Mouse (Mus musculus): ENCODE data around the gene Gm8300. TPM values are rescaled to one million over a fixed set of nuclear protein-coding genes. Genes with fewer than 3 reads are reported as not detected.
"Not testable (repeated sequence)": the region's sequence is repeated elsewhere in the genome, so short reads cannot be mapped to it uniquely, and the experiment has no call there.

Gene Gm8300
- polyA plus RNA-seq (2012; ENCODE audit: insufficient read depth, insufficient read length, missing spikeins) = not detected in 2 replicates

DNA sequence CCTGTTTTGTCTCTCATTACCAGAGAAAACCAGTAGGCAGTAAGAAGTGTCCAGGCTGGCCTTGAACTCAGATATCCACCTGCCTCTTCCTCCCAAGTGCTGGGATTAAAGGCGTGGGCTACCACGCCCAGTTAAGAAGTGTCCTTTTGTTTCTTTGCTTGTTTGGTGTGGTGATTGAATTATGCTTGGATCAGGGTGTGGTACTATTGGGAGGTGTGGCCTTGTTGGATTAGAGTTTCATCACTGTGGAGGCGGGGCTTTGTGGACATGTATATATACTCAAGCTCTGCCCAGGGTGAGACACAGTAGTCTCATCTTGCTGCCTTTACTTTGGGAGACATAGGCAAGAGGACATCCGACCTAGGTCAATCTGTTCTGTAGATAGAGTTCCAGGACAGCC, at the start of gene Gm8300:
Gene Gm8300, plus strand, starts transcription at position 301 of the 400 bp plus-strand sequence.
- not testable (repeated sequence) for H3K27ac ChIP-seq (ENCODE audit: insufficient read depth, low read depth, low read length); H3K4me1 ChIP-seq (ENCODE audit: control insufficient read depth, insufficient read depth, low read length); H3K4me3 ChIP-seq (ENCODE audit: insufficient read depth, low read length)

DNA sequence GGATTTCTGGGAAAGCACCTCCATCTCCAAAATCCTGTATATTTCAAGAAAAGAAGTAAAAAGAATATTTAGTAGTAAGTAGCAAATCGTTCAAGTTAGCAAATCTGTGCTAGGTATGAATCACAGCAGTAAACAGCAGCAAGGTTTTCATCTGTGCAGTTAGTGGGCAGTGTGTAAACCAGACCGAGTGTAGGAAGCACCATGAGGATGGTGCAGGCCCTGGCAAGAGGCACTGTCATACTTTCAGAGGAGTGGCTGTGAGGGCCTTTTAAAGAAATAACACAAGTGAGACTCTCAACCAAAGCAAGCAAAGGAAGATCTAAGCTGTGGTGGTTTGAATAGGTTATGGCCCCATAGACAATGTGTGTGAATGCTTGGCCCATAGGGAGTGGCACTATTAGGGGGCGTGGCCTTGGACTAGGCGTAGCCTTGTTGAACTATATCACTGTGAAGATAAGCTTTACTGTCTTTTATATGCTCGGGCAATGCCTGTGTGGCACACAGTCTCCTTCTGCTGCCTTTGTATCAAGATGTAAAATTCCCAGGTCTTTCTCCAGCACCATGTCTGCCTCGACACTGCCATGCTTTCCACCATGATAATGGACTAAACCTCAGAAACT, 49.3 kb upstream of the Gm8300 start:
- Histone ChIP-seq H3K4me3 (ENCODE audit: insufficient read depth, low read length) (no peak overlapping the region), H3K4me1 (ENCODE audit: control insufficient read depth, insufficient read depth, low read length) (peaks cover 2% of the 10 kb centered on the region; the same call in 1 of the 2 replicates), H3K27ac (ENCODE audit: insufficient read depth, low read depth, low read length) (no peak overlapping the region)
- TF ChIP-seq POLR2A (IDR thresholded peaks at IDR 0.05; ENCODE audit: borderline replicate concordance, low read depth, low read length) = no peak
- no peak for TF ChIP-seq CTCF (IDR thresholded peaks at IDR 0.05; ENCODE audit: low read depth, low read length)

DNA sequence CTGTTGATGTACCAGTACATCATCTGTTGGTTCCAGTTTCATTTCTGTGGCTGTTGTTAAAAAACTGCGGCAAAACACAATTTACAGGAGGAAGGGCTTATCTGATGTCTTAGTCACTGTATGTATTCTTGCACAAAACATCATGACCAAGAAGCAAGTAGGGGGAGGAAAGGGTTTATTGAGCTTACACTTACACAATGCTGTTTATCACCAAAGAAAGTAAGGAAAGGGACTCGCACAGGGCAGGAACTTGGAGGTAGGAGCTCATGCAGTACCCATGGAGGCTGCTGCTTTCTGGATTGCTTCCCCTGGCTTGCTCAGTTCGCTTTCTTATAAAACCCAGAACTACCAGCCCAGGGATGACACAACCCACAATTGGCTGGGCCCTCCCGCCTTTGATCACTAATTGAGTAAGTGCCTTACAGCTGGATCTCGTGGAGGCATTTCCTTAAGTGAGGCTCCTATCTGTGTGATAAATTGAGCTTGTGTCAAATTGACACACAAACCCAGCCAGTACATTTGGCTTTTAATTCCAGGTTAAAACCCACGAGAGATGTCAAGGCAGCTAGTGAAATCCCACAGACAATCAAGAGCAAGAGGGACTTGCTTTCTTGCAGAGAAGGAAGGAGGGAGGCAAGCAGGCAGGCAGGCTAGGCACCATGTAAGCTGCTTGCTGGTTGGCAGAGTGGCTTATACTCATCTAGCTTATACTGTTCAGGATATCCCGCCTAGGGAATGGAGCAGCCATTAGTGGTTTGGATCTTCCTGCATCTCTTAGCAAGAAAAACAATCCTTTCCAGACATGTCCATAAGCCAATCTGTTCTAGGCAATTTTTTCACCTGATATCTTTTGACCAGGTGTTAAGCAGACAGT, 43.6 kb upstream of the Gm8300 start:
- Histone ChIP-seq H3K4me1 (ENCODE audit: control insufficient read depth, insufficient read depth, low read length) (peaks cover 14% of the 10 kb centered on the region), H3K4me3 (ENCODE audit: insufficient read depth, low read length) (peak overlapping the region; percentile 97), H3K27ac (ENCODE audit: insufficient read depth, low read depth, low read length) (peak overlapping the region; percentile 22)
- no peak for TF ChIP-seq CTCF (IDR thresholded peaks at IDR 0.05; ENCODE audit: low read depth, low read length)
- TF ChIP-seq POLR2A (IDR thresholded peaks at IDR 0.05; ENCODE audit: borderline replicate concordance, low read depth, low read length) = no peak

DNA sequence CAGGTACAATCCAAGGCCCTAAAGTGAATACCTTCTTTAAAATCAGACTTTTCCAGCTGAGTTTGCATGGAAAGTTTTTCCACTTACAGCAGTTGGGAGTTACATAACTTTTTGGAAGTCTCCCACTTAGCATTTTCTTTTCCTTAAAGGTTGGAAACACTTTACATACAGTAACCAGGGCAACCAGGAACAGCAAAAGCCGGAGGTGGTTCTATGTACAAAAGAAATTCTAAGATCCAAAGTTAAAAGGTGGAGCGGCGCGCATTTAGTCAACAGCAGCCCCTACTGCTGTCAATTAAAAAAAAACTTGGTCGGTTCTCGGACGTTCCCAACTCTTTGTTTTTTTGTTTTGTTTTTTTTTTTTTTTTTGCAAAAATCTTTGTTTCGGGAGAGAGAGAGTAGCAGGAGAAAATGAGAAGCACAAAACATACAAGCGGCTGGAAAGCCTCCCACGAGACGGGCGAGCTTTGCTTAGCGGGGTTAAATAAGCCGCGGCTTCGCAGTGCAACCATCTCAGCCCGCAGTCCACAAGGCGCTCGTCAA, 42.6 kb upstream of the Gm8300 start:
- peaks cover 14% of the 10 kb centered on the region for H3K4me1 ChIP-seq (ENCODE audit: control insufficient read depth, insufficient read depth, low read length)
- peak overlapping the region; percentile 35 for H3K27ac ChIP-seq (ENCODE audit: insufficient read depth, low read depth, low read length)
- peak overlapping the region; percentile 97 for H3K4me3 ChIP-seq (ENCODE audit: insufficient read depth, low read length)
- TF ChIP-seq POLR2A (IDR thresholded peaks at IDR 0.05; ENCODE audit: borderline replicate concordance, low read depth, low read length) (no peak), CTCF (IDR thresholded peaks at IDR 0.05; ENCODE audit: low read depth, low read length) (no peak)

DNA sequence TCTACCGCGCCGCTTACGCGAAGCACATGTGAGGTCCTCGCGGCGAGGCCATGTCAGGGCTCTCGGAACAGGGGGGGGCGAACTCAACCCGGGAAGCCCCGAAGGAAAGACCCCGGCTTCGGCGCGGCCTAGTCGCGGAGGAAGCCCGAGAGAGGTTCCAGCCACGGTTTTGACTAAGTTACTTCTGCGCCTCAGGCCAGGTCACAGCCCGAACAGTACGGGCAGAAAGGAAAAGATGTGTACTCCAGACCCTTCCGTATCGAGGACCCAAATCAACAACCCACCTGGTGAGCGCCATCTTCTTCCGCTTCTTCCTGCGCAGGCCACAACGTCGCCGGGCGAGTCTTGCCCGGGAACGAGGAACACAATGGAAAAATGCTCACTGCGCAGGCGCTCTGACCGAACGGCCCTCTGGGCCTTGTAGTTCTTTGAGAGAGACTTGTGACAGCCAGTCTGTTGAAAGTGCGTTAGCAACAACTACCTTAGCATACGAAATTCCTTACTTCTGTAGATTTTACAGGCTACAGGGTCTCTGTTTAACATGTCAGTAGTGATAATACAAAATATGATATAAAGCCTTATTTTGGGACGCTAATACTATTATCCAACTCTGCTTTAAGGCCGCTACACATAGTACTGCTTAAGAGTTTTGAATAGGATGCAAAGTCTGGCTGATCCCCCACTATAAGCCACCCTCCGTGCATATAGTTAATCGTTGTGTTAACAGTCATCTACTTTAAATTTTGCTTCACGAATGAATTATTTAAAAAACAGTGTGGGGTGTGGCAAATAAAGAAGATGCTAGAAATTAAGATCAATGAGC, 41.9 kb upstream of the Gm8300 start, which contains the start of gene Snw1:
Gene Snw1, minus strand, starts transcription at position 311 of the 823 bp plus-strand sequence.
- peak within 1 kb of the TSS; percentile 35 for H3K27ac ChIP-seq (ENCODE audit: insufficient read depth, low read depth, low read length)
- peak within 1 kb of the TSS; percentile 97 for H3K4me3 ChIP-seq (ENCODE audit: insufficient read depth, low read length)
- peaks cover 14% of the 10 kb centered on the region for H3K4me1 ChIP-seq (ENCODE audit: control insufficient read depth, insufficient read depth, low read length)
- TF ChIP-seq CTCF (IDR thresholded peaks at IDR 0.05; ENCODE audit: low read depth, low read length) (no peak), POLR2A (IDR thresholded peaks at IDR 0.05; ENCODE audit: borderline replicate concordance, low read depth, low read length) (no peak)

DNA sequence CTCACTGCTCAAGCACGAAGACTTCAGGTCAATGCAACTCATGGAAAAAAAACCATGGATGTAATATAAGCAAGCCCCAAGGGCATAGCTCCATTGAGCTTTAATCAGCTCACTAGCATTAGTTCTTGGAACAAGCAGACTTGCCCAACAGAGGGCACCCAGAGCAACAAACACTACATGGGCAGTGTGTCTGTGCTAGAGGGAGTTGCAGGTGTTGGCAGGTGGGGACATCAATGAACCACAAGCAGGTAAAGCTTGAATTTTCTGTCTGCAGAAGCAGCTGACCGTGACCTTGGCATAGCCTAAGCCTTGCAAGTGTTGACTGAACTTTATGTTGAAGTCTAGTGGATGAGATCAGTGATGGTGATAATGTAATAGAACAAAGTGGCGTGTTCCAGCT, 39.4 kb upstream of the Gm8300 start:
- no peak overlapping the region for H3K27ac ChIP-seq (ENCODE audit: insufficient read depth, low read depth, low read length)
- H3K4me1 ChIP-seq (ENCODE audit: control insufficient read depth, insufficient read depth, low read length) = peaks cover 12% of the 10 kb centered on the region
- H3K4me3 ChIP-seq (ENCODE audit: insufficient read depth, low read length) = no peak overlapping the region
- no peak for TF ChIP-seq POLR2A (IDR thresholded peaks at IDR 0.05; ENCODE audit: borderline replicate concordance, low read depth, low read length)
- no peak for TF ChIP-seq CTCF (IDR thresholded peaks at IDR 0.05; ENCODE audit: low read depth, low read length)

DNA sequence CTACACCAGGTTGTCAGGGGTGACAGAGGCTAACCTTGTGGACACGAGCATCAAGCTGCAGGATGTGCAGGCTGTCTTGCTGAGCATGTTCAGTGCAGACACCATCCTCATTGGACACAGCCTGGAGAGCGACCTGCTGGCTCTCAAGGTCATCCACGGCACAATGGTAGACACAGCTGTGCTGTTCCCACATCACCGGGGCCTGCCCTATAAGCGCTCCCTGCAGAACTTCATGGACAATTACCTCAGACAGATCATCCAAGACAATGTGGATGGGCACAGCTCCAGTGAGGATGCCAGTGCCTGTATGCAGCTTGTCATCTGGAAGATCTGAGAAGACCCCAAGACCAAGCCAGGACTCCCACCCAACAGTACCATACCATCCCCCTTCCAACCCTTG, 31.6 kb upstream of the Gm8300 start:
- H3K4me3 ChIP-seq (ENCODE audit: insufficient read depth, low read length); H3K4me1 ChIP-seq (ENCODE audit: control insufficient read depth, insufficient read depth, low read length); H3K27ac ChIP-seq (ENCODE audit: insufficient read depth, low read depth, low read length): not testable (repeated sequence)

DNA sequence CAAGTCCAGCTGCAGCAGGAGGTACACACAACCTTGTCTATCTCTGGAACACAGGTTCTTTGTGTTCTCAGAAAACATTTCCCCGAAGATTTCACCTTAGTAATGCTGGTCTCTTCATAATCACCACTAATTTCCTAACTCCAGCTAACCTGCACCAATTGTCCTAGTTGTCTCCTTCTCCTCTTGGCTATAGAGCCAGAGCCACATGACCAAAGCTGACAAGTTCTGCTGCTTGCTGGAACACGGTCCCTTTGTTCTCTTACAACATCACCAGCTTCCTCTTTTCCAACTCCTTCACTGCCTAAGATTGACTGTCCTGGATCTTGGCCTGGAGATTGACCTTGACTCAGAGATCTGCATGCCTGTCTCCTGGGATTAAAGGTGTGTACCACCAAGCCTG, 25.4 kb upstream of the Gm8300 start:
- not testable (repeated sequence) for H3K4me1 ChIP-seq (ENCODE audit: control insufficient read depth, insufficient read depth, low read length); H3K27ac ChIP-seq (ENCODE audit: insufficient read depth, low read depth, low read length); H3K4me3 ChIP-seq (ENCODE audit: insufficient read depth, low read length)

DNA sequence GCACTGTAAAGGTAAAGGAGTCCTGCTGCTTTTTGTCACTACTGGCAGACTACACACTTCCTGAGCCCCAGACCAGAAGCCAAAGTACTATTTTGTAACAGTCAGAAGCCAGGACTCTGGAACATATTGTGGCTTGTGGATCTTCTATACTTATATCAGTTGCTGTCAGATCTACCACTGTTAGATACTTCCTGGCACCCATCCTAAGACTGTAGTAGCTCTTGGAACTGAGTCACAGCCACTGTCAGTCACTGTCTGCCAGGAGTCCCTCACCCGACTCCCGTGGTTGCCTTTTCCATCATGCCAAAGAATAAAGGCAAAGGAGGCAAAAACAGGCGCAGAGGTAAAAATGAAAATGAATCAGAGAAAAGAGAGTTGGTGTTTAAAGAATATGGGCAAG, 19.7 kb upstream of the Gm8300 start, which contains the start of gene Gm5788:
Gene Gm5788, plus strand, starts transcription at position 301 of the 400 bp plus-strand sequence.
- H3K27ac ChIP-seq (ENCODE audit: insufficient read depth, low read depth, low read length); H3K4me3 ChIP-seq (ENCODE audit: insufficient read depth, low read length); H3K4me1 ChIP-seq (ENCODE audit: control insufficient read depth, insufficient read depth, low read length): not testable (repeated sequence)

DNA sequence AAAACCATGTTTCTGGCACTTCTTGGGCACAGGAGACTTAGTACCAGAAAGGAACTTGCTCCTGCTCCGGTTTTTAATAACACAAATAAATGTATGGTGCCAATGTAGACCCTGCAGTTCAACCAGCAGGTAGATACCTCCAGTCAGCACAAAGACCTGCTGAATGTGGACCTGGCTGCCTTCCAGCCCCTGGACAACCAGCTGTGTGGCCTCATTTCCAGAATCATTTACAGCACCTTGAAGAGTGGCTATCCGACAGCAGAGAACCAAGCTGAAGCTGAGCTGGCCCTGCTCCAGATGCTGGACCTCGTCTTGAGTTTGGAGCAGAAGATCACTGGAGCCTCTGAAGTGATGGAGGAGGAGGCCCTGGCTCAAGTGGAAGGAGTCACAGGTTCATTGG, 5.5 kb downstream of the Gm8300 start:
- H3K27ac ChIP-seq (ENCODE audit: insufficient read depth, low read depth, low read length); H3K4me1 ChIP-seq (ENCODE audit: control insufficient read depth, insufficient read depth, low read length); H3K4me3 ChIP-seq (ENCODE audit: insufficient read depth, low read length): not testable (repeated sequence)
